Mouse (Mus musculus) limb, embryonic 14.5 days (tissue): ENCODE measurements around the gene Nepro. TPM values are rescaled to one million over a fixed set of nuclear protein-coding genes. Genes with fewer than 3 reads are reported as not detected.

Experiments used
- ATAC-seq: fragments of 200-750 bp; cut with Nextera tagmentation; 2 replicates; pipeline ENCODE4 v1.8.0; 2017; ENCODE audit warnings: low read depth, moderate number of reproducible peaks, moderate TSS enrichment; ENCODE audit not compliant: low FRiP score
- DNase-seq: peaks from one replicate; pipeline ENCODE4 v3.0.0-alpha.2; 2015; ENCODE audit warnings: low spot score
- H3K27ac ChIP-seq: fragments of 300-500 bp; sonication (generic); replicated peaks from 2 replicates; pipeline ENCODE4 v1.5.1; 2014; ENCODE audit warnings: low read depth, mild to moderate bottlenecking, low read length, moderate library complexity, mixed read lengths
- H3K27me3 ChIP-seq: fragments of 300-500 bp; sonication (generic); 2 replicates; pipeline ENCODE4 v1.6.1; 2014; ENCODE audit warnings: low read length, mixed read lengths; ENCODE audit not compliant: control insufficient read depth, insufficient read depth
- H3K36me3 ChIP-seq: fragments of 300-500 bp; sonication (generic); 2 replicates; pipeline ENCODE4 v1.6.1; 2014; ENCODE audit warnings: mild to moderate bottlenecking, low read length, moderate library complexity, mixed read lengths; ENCODE audit not compliant: control insufficient read depth, insufficient read depth
- H3K4me1 ChIP-seq: fragments of 300-500 bp; sonication (generic); 2 replicates; pipeline ENCODE4 v1.6.1; 2014; ENCODE audit warnings: antibody characterized with exemption, low read length, mixed read lengths; ENCODE audit not compliant: control insufficient read depth, insufficient read depth
- H3K4me2 ChIP-seq: fragments of 300-500 bp; sonication (generic); replicated peaks from 2 replicates; pipeline ENCODE4 v1.6.1; 2014; ENCODE audit warnings: low read depth, mild to moderate bottlenecking, low read length, moderate library complexity; ENCODE audit not compliant: severe bottlenecking
- H3K4me3 ChIP-seq: fragments of 300-500 bp; sonication (generic); replicated peaks from 2 replicates; pipeline ENCODE4 v1.5.1; 2014; ENCODE audit warnings: low read length
- H3K9ac ChIP-seq: fragments of 300-500 bp; sonication (generic); 2 replicates; pipeline ENCODE4 v1.6.1; 2014; ENCODE audit warnings: mild to moderate bottlenecking, low read depth, low read length, moderate library complexity; ENCODE audit not compliant: severe bottlenecking
- H3K9me3 ChIP-seq: fragments of 300-500 bp; sonication (generic); 2 replicates; pipeline ENCODE4 v1.6.1; 2016; ENCODE audit warnings: low read length; ENCODE audit not compliant: control insufficient read depth
- POLR2A ChIP-seq: fragments of 200-500 bp; IDR thresholded peaks from 2 replicates; pipeline ENCODE4 v1.8.0; 2012; ENCODE audit warnings: inconsistent platforms, mild to moderate bottlenecking, moderate library complexity, borderline replicate concordance; ENCODE audit not compliant: insufficient read depth, insufficient read length; ENCODE audit errors: extremely low read depth
- WGBS: fragments of 180-500 bp; shearing (Covaris S2); extraction: QIAGEN DNeasy Blood & Tissue Kit; methylation state at CpG from one replicate; pipeline ENCODE4 v1.1.7; 2014; 5-methylcytosine and 5-hydroxymethylcytosine counted together
- polyA plus RNA-seq, 2 experiments: library from polyadenylated mRNA; depleted of rRNA in 1 of 2; stranded (reverse) in 1 of 2; unstranded in 1 of 2; fragments of >200 nt; fragmentation: Nextera tagmentation in 1 of 2; extraction: Ambion mirVana in 1 of 2; gene quantifications; 2 replicates each; pipeline versions ENCODE4 v1.2.1 to v1.2.3; 2012 to 2014

The Nepro gene
- polyA plus RNA-seq, 2 experiments = 8.1 to 13.0 TPM

DNA sequence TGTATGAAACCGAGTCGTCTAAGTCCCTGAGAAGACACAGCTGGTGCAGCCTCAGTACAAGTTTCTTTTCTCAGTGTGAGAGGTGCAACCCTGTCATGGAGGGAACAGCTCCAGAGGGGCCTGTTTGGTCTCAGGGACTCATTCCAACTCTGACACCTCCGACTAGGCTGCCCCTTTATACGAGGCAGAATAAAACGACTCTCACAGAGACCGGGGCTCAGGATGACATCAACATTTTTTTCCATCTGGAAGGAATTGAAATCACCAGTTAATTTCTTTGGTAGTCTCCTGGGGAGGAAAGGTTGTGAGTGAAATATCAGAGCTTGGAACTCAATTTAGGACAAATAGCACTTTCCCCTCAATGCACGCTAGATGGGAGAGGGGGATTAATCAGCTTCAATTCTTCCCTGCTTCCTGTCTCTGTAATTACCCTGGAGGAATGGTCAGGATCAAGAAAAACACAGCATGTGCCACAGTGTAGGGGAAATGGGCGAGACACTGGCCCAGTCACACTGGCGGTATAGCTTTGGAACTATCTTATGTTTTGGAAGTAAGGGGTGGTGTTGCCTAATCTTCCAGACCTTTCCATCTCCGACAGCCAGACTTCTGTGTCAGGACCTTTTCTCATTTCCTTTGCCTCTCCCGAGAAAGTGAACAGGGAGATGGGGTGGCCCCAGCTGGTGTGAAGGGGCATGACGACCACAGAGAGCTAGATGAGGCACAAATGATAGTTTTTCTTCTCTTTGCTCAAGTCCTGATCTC, 28.1 kb upstream of the Nepro start:
- no peaks in the 10 kb centered on the region for H3K9me3 ChIP-seq
- ATAC-seq (peak; percentile 95), DNase-seq (peak; percentile 94)
- WGBS = 16% methylated on average over 12 of the region's 12 CpGs
- no peaks in the 10 kb centered on the region for H3K27me3 ChIP-seq
- no peak overlapping the region; the same call in 1 of the 2 replicates for H3K4me2 ChIP-seq
- H3K36me3 ChIP-seq = no peaks in the 10 kb centered on the region
- H3K9ac ChIP-seq = no peak overlapping the region
- H3K4me3 ChIP-seq = no peak overlapping the region
- no peak for TF ChIP-seq POLR2A
- H3K27ac ChIP-seq = peak overlapping the region; percentile 71
- peaks cover 34% of the 10 kb centered on the region for H3K4me1 ChIP-seq

DNA sequence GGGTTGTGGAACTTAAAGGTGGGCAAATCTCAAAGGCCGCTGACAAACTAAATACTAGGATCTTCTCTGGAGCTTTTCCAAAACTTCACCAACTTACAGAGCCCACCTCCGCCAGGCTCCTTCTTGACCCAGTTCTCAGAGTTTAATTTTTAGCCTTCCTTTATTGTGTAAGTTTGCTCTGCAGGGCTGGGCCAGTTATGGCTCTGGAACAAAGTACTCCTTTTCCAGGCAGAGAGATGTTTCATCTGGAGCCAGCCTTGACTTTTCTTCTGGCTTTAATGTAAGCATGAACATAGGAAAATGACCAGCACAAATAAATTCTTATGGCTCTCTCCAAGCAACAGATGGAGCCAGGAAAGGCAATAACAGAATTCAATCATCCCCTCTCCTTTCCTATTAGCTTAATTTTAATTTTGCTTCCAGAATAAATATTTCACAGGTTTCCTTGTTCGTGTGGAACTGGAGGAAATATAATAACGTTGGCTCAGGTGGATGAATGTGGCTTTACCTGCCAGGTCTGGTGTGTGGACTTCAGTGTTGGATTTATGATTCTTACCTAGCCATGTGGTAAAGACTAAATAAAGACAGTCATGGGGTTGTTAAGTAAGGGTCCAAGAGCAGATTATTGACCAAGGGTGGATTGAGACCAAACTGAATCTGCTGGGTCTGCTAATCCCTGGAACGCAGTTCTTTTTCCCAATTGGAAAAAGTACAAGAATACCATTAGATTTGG, 26.5 kb upstream of the Nepro start:
- H3K4me1 ChIP-seq = peaks cover 37% of the 10 kb centered on the region
- H3K4me2 ChIP-seq = no peak overlapping the region
- ATAC-seq (peak; percentile 21; the same call in 1 of the 2 replicates), DNase-seq (peak; percentile 74)
- H3K27ac ChIP-seq = peak overlapping the region; percentile 71
- no peaks in the 10 kb centered on the region for H3K27me3 ChIP-seq
- H3K9me3 ChIP-seq = no peaks in the 10 kb centered on the region
- no peak for TF ChIP-seq POLR2A
- H3K9ac ChIP-seq = no peak overlapping the region
- no peak overlapping the region for H3K4me3 ChIP-seq
- WGBS = 50% methylated on average over 5 of the region's 5 CpGs
- no peaks in the 10 kb centered on the region for H3K36me3 ChIP-seq

DNA sequence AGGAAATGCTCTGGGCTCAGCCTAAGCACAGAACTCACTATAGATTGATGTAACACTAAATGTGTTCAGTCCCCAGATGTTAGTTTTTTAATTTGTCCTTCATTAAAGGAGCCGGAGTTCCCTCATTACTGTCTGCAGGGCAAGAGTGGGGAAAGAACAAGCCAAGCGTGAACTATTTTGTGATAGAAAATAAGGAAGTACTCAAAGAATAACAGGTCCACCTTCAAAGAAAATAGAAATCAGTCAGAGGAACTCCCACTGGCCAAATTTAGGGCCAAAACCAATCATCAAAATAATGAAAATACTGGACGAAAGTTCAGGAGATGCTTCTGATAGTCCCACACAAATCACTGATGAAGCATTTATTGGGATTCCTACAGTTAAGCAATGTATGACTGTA, 22.9 kb upstream of the Nepro start:
- H3K27me3 ChIP-seq = no peaks in the 10 kb centered on the region
- H3K27ac ChIP-seq = no peak overlapping the region
- H3K4me2 ChIP-seq = no peak overlapping the region
- WGBS = 83% methylated on average over 3 of the region's 3 CpGs
- H3K9ac ChIP-seq = no peak overlapping the region
- TF ChIP-seq POLR2A = no peak
- H3K36me3 ChIP-seq = no peaks in the 10 kb centered on the region
- H3K4me1 ChIP-seq = peaks cover 45% of the 10 kb centered on the region
- DNase-seq (no peak), ATAC-seq (no peak)
- H3K4me3 ChIP-seq = no peak overlapping the region
- H3K9me3 ChIP-seq = no peaks in the 10 kb centered on the region

DNA sequence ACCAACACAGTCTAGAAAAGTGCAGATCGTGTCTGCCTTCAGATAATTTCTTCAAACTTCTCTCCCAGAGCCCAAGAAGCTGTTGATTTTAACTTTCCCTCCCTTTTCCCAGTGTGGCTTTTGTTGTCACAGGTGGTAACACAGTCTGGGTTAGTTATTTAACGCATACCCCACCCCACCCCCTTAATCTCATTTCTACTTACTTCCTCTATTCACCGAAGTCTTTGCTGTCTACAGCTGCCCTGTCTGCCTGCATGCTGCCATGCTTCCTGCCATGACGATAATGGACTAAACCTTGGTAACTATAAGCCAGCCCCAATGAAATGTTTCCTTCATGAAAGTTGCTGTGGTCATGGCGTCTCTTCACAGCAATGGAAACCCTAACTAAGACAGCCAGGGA, 21.8 kb upstream of the Nepro start:
- peak overlapping the region; percentile 33; the same call in 1 of the 2 replicates for H3K27ac ChIP-seq
- 59% methylated on average over 5 of the region's 5 CpGs for WGBS

DNA sequence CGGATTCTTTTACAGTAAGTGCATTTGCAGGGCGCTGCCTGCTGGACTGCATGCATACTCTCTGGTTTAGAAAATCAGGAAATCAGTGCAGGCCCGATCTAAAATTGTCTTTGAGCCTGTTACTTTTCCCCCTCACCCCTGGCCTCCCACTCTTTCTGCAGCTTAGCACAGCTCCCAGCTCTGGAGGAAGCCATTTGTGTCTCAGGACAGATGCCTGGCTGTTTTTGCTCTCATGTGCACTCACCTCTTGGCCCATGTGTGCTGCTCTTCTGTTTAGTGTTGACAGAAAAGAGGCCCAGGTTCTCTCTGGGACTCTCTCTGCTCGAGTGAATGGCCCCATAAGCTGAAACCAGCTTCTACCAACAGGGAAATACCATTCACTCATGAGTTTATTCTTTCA, 20.6 kb upstream of the Nepro start:
- peak; percentile 58 for DNase-seq
- H3K4me3 ChIP-seq = no peak overlapping the region
- peak overlapping the region; percentile 17; the same call in 1 of the 2 replicates for H3K9ac ChIP-seq
- H3K9me3 ChIP-seq = no peaks in the 10 kb centered on the region
- TF ChIP-seq POLR2A = no peak
- H3K36me3 ChIP-seq = no peaks in the 10 kb centered on the region
- H3K27me3 ChIP-seq = no peaks in the 10 kb centered on the region
- peaks cover 24% of the 10 kb centered on the region for H3K4me1 ChIP-seq
- H3K4me2 ChIP-seq = no peak overlapping the region
- peak; percentile 81 for ATAC-seq
- WGBS = 25% methylated on average over 4 of the region's 4 CpGs
- peak overlapping the region; percentile 89 for H3K27ac ChIP-seq

More for the DNA sequence above, 21.8 kb upstream of the Nepro start:
- Histone ChIP-seq H3K27me3 (no peaks in the 10 kb centered on the region), H3K9me3 (no peaks in the 10 kb centered on the region), H3K36me3 (no peaks in the 10 kb centered on the region), H3K4me3 (no peak overlapping the region), H3K4me1 (peaks cover 35% of the 10 kb centered on the region), H3K9ac (no peak overlapping the region), H3K4me2 (no peak overlapping the region)
- DNase-seq = no peak
- no peak for TF ChIP-seq POLR2A
- no peak for ATAC-seq
